Mouse (Mus musculus): ENCODE results near the gene Gab1. TPM values are rescaled to one million over a fixed set of nuclear protein-coding genes. Genes with fewer than 3 reads are reported as not detected.

Gab1 gene
- polyA plus RNA-seq, 1 experiment = 13.6 TPM

GRCm38 (mm10) chr8:80789324-80789723, 91.0 kb downstream of the Gab1 start:
- Histone ChIP-seq H3K36me3 (ENCODE audit: control insufficient read depth, insufficient read depth, low read length) (peaks cover 27% of the 10 kb centered on the region), H3K4me1 (ENCODE audit: control insufficient read depth, insufficient read depth, insufficient read length, low read length) (no peaks in the 10 kb centered on the region), H3K27me3 (ENCODE audit: control insufficient read depth, insufficient read depth, low read length) (no peaks in the 10 kb centered on the region), H3K27ac (ENCODE audit: insufficient read depth, low read depth, low read length) (no peak overlapping the region), H3K4me3 (ENCODE audit: low read depth, low read length) (no peak overlapping the region)
- WGBS = 80% methylated on average over 6 of the region's 6 CpGs
- TF ChIP-seq POLR2A (IDR thresholded peaks at IDR 0.05; ENCODE audit: low read depth, low read length) (no peak), CTCF (IDR thresholded peaks at IDR 0.05; ENCODE audit: extremely low read depth, insufficient read length, insufficient replicate concordance, low read depth, low read length) (no peak)

- no peak overlapping the region for H3K4me3 ChIP-seq (ENCODE audit: low read depth, low read length)
- peaks cover 33% of the 10 kb centered on the region for H3K36me3 ChIP-seq (ENCODE audit: control insufficient read depth, insufficient read depth, low read length)
- peaks cover 6% of the 10 kb centered on the region; the same call in 1 of the 2 replicates for H3K4me1 ChIP-seq (ENCODE audit: control insufficient read depth, insufficient read depth, insufficient read length, low read length)
- WGBS = 91% methylated on average over 9 of the region's 9 CpGs
- H3K27me3 ChIP-seq (ENCODE audit: control insufficient read depth, insufficient read depth, low read length) = no peaks in the 10 kb centered on the region
- TF ChIP-seq CTCF (IDR thresholded peaks at IDR 0.05; ENCODE audit: extremely low read depth, insufficient read length, insufficient replicate concordance, low read depth, low read length) = no peak
- TF ChIP-seq POLR2A (IDR thresholded peaks at IDR 0.05; ENCODE audit: low read depth, low read length) = no peak
- no peak overlapping the region for H3K27ac ChIP-seq (ENCODE audit: insufficient read depth, low read depth, low read length)
These were observed 95.8 kb downstream of the Gab1 start for GRCm38 (mm10) chr8:80784559-80784958.

DNA sequence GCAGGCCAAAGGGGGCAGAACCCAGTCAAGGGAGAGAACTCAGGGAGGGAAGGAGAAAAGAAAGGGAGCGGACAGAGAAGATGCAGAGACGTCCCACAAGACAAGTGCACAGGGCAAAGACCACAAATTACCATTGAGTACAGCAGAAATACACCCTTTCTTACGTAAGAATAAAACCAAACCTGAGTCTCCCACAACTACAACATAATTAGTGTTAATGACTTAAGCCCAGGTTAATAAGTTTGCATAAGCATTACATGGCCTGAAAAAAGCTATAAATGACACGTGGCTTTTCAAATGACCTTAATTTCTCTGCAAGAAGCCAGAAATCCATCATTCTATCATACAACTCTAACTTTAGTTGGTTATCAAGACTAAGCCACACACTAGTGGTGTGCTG, 97.0 kb downstream of the Gab1 start:
- WGBS = 87% methylated on average over 4 of the region's 4 CpGs
- H3K27me3 ChIP-seq (ENCODE audit: control insufficient read depth, insufficient read depth, low read length) = no peaks in the 10 kb centered on the region
- H3K4me3 ChIP-seq (ENCODE audit: low read depth, low read length) = no peak overlapping the region
- no peak overlapping the region for H3K27ac ChIP-seq (ENCODE audit: insufficient read depth, low read depth, low read length)
- H3K4me1 ChIP-seq (ENCODE audit: control insufficient read depth, insufficient read depth, insufficient read length, low read length) = peaks cover 13% of the 10 kb centered on the region; the same call in 1 of the 2 replicates
- peaks cover 26% of the 10 kb centered on the region for H3K36me3 ChIP-seq (ENCODE audit: control insufficient read depth, insufficient read depth, low read length)
- no peak for TF ChIP-seq CTCF (IDR thresholded peaks at IDR 0.05; ENCODE audit: extremely low read depth, insufficient read length, insufficient replicate concordance, low read depth, low read length)
- no peak for TF ChIP-seq POLR2A (IDR thresholded peaks at IDR 0.05; ENCODE audit: low read depth, low read length)

DNA sequence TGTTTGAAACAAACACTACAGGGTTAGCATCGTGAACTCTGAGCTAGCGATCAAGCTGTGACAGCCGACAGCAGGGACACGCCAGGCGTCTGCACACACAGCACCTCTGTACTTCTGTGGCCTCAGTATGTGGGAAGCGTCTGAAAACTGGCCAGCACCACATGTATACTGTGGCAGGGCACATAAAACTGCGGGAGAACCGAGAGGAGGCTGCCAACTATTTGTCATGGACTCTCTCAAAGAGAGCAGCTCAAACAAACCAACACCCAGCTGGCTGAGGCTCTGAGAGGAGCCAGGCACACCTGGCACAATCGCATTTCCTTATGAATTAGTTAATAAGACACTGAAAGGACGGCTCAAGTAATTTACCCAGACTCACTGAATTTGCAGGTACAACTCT, 99.0 kb downstream of the Gab1 start:
- WGBS = 20% methylated on average over 10 of the region's 10 CpGs
- peaks cover 20% of the 10 kb centered on the region for H3K4me1 ChIP-seq (ENCODE audit: control insufficient read depth, insufficient read depth, insufficient read length, low read length)

DNA sequence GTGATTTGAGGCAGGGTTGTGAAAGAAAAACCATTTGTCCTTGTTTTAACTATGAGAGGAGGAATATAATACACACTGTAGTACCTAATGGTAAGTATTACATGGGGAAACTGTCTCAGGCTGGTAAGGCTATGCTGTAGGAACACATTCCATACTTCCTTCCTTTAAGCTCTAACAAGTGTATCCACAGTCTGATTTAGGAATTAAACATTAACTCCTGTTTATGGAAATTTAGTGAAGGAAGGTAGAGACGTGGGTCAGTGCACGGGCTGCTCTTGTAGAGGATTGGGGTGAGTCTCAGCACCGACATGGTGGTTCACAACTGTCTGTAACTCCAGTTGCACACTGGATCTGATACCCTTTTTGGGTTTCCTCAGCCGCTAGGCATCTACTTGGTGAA, 100.0 kb downstream of the Gab1 start:
- WGBS = 45% methylated on average over 4 of the region's 4 CpGs
- H3K4me3 ChIP-seq (ENCODE audit: low read depth, low read length) = no peak overlapping the region
- H3K4me1 ChIP-seq (ENCODE audit: control insufficient read depth, insufficient read depth, insufficient read length, low read length) = peaks cover 21% of the 10 kb centered on the region
- no peak for TF ChIP-seq POLR2A (IDR thresholded peaks at IDR 0.05; ENCODE audit: low read depth, low read length)
- TF ChIP-seq CTCF (IDR thresholded peaks at IDR 0.05; ENCODE audit: extremely low read depth, insufficient read length, insufficient replicate concordance, low read depth, low read length) = no peak
- H3K36me3 ChIP-seq (ENCODE audit: control insufficient read depth, insufficient read depth, low read length) = peaks cover 25% of the 10 kb centered on the region
- H3K27me3 ChIP-seq (ENCODE audit: control insufficient read depth, insufficient read depth, low read length) = no peaks in the 10 kb centered on the region
- H3K27ac ChIP-seq (ENCODE audit: insufficient read depth, low read depth, low read length) = no peak overlapping the region; the same call in 1 of the 2 replicates

More for the DNA sequence above, 99.0 kb downstream of the Gab1 start:
- H3K27me3 ChIP-seq (ENCODE audit: control insufficient read depth, insufficient read depth, low read length) = no peaks in the 10 kb centered on the region
- no peak overlapping the region for H3K4me3 ChIP-seq (ENCODE audit: low read depth, low read length)
- H3K36me3 ChIP-seq (ENCODE audit: control insufficient read depth, insufficient read depth, low read length) = peaks cover 28% of the 10 kb centered on the region
- H3K27ac ChIP-seq (ENCODE audit: insufficient read depth, low read depth, low read length) = peak overlapping the region; percentile 21
- no peak for TF ChIP-seq CTCF (IDR thresholded peaks at IDR 0.05; ENCODE audit: extremely low read depth, insufficient read length, insufficient replicate concordance, low read depth, low read length)
- TF ChIP-seq POLR2A (IDR thresholded peaks at IDR 0.05; ENCODE audit: low read depth, low read length) = no peak

DNA sequence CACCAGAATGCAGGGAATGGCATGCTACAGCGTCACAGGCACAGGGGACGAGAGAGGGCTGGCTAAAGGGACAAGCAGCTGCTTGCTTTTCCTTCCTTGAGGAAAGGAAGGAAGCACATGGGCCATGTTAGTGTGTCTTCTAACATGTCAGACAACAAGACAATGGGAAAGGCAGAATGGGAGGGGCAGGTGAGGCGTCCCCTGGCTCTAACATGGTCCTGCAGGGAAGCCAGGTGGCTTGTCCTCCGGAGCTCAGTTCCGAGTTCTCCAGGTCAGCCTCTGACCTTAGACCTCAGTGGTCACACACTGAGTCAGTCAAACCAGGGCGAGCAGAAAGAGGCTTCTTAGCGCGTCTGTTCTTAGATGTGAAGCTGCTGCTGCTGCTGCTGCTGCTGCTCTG, 103.9 kb downstream of the Gab1 start:
- Histone ChIP-seq H3K27ac (ENCODE audit: insufficient read depth, low read depth, low read length) (no peak overlapping the region), H3K4me3 (ENCODE audit: low read depth, low read length) (no peak overlapping the region), H3K36me3 (ENCODE audit: control insufficient read depth, insufficient read depth, low read length) (peaks cover 23% of the 10 kb centered on the region), H3K4me1 (ENCODE audit: control insufficient read depth, insufficient read depth, insufficient read length, low read length) (peaks cover 24% of the 10 kb centered on the region), H3K27me3 (ENCODE audit: control insufficient read depth, insufficient read depth, low read length) (no peaks in the 10 kb centered on the region)
- no peak for TF ChIP-seq POLR2A (IDR thresholded peaks at IDR 0.05; ENCODE audit: low read depth, low read length)
- no peak for TF ChIP-seq CTCF (IDR thresholded peaks at IDR 0.05; ENCODE audit: extremely low read depth, insufficient read length, insufficient replicate concordance, low read depth, low read length)
- WGBS = 81% methylated on average over 8 of the region's 8 CpGs

GRCm38 (mm10) chr8:80772732-80773460, 107.4 kb downstream of the Gab1 start:
- no peak overlapping the region for H3K4me3 ChIP-seq (ENCODE audit: low read depth, low read length)
- H3K36me3 ChIP-seq (ENCODE audit: control insufficient read depth, insufficient read depth, low read length) = peaks cover 32% of the 10 kb centered on the region
- H3K27ac ChIP-seq (ENCODE audit: insufficient read depth, low read depth, low read length) = peak overlapping the region; percentile 83
- 38% methylated on average over 4 of the region's 4 CpGs for WGBS
- no peaks in the 10 kb centered on the region for H3K27me3 ChIP-seq (ENCODE audit: control insufficient read depth, insufficient read depth, low read length)
- TF ChIP-seq CTCF (IDR thresholded peaks at IDR 0.05; ENCODE audit: extremely low read depth, insufficient read length, insufficient replicate concordance, low read depth, low read length) (peak; percentile 39; the same call in 1 of the 2 replicates), POLR2A (IDR thresholded peaks at IDR 0.05; ENCODE audit: low read depth, low read length) (no peak)
- peaks cover 10% of the 10 kb centered on the region for H3K4me1 ChIP-seq (ENCODE audit: control insufficient read depth, insufficient read depth, insufficient read length, low read length)

Measured in small intestine, adult 2 months (tissue).